Mouse (Mus musculus): Measurements from ENCODE around the gene Grpel1.

DNA sequence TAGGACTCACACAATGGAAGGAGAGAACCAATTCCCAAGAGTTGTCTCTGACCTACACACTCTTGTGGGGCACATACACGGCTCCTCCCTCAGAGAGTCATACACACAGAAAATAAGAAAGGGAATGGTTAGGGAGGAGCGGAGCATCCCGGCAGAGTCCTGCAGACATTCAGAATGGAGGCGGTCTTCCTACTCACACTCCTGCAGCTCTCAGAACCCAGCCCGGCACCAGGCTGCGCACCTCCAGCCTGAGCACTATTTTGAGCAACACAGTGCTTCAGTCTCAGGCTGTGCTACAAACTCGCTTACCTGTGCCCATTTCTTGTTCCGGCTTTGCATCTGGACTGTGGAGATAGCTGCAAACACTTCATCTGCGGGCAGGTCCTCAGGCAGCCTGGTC lies 29.9 kb downstream of the Grpel1 start:
- TF ChIP-seq POLR2A (IDR thresholded peaks at IDR 0.05; ENCODE audit: extremely low read depth, insufficient read depth, low read length) (no peak), CTCF (IDR thresholded peaks at IDR 0.05; ENCODE audit: extremely low read depth, insufficient read depth, low read length) (no peak)
